Mouse (Mus musculus): Measurements from ENCODE around the gene Ncam1.

DNA sequence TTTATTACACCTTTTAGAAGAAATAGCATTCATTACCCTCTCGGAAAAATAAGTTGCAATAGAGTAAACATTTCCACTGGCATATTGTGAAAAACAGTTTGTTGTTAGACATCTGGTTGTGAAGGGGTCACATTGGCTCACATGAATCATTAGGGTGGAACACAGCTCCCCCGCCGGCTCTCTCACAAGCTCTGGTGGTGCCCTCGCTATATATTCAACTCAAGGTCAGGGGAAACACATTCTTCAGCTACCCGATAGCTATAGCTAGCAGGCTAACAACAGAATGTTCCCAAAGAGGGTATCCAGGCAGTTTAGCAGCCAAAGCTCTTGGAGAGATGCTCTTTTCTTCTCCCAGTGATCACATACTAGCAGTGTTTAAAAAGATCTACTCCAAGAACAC lies 133.4 kb downstream of the Ncam1 start:
- TF ChIP-seq CTCF (IDR thresholded peaks at IDR 0.05; ENCODE audit: low read depth) = no peak
- TF ChIP-seq EP300 (IDR thresholded peaks at IDR 0.05; ENCODE audit: low read depth) = no peak

Measured in liver, postnatal 0 days (tissue).